Mouse (Mus musculus) cerebellum, adult 2 months (tissue): Measurements from ENCODE around the gene Stx8.

Experiments
- CTCF ChIP-seq: fragments of 200-500 bp; IDR thresholded peaks from 2 replicates; pipeline ENCODE4 v1.5.1; 2011; ENCODE audit warnings: low read depth, mild to moderate bottlenecking, control low read depth, low read length, moderate library complexity, borderline replicate concordance; ENCODE audit not compliant: insufficient read depth
- POLR2A ChIP-seq: fragments of 200-500 bp; IDR thresholded peaks from 2 replicates; pipeline ENCODE4 v1.6.1; 2011; ENCODE audit warnings: low read length, control low read depth, borderline replicate concordance; ENCODE audit not compliant: insufficient read depth

- TF ChIP-seq CTCF (no peak), POLR2A (no peak)
Observed at GRCm38 (mm10) chr11:68168427-68168826, 202.4 kb downstream of the Stx8 start.
